Mouse (Mus musculus): ENCODE results near the gene Slc30a7. TPM values are rescaled to one million over a fixed set of nuclear protein-coding genes. Genes with fewer than 3 reads are reported as not detected.

Slc30a7 gene
- total and polyA plus RNA-seq, 3 experiments: 8.1 to 19.1 TPM; not detected in 1

- Histone ChIP-seq H3K79me2 (ENCODE audit: control insufficient read depth, insufficient read depth, low read length, poor library complexity) (peaks cover 15% of the 10 kb centered on the region), H3K27me3 (ENCODE audit: control insufficient read depth in 1 of 2, insufficient read depth in 2 of 2, low read length in 2 of 2) (no peaks in the 10 kb centered on the region), H3K9ac (ENCODE audit: control insufficient read depth, low read depth, low read length, poor library complexity, severe bottlenecking) (peak overlapping the region; percentile 71), H3K9me3 (replicated peaks; ENCODE audit: insufficient read depth, low read length) (no peaks in the 10 kb centered on the region), H3K36me3 (ENCODE audit: control insufficient read depth in 1 of 2, insufficient read depth in 2 of 2, low read length in 2 of 2) (peaks cover 4 to 12% of the 10 kb centered on the region in 2 experiments), H3K4me3 (ENCODE audit: control insufficient read depth in 1 of 2, insufficient read depth in 1 of 2, low read depth in 2 of 2, low read length in 2 of 2) (peak overlapping the region; percentile 67 to 94), H3K27ac (ENCODE audit: control insufficient read depth, low read depth, low read length) (peak overlapping the region; percentile 63), H3K4me1 (ENCODE audit: control insufficient read depth in 1 of 2, insufficient read depth in 2 of 2, low read length in 2 of 2) (no peaks in the 10 kb centered on the region; a peak in 1 of 4 replicates)
- TF ChIP-seq MXI1 (IDR thresholded peaks at IDR 0.05; ENCODE audit: low read depth, low read length): no peak
- no peak for TF ChIP-seq TAL1 (IDR thresholded peaks at IDR 0.05; ENCODE audit: low read length)
- no peak for TF ChIP-seq ZMIZ1 (IDR thresholded peaks at IDR 0.05; ENCODE audit: low read depth, low read length)
- TF ChIP-seq SMC3 (IDR thresholded peaks at IDR 0.05; ENCODE audit: low read depth, low read length): no peak
- TF ChIP-seq MAZ (IDR thresholded peaks at IDR 0.05; ENCODE audit: low read depth, low read length): peak; percentile 61; the same call in 1 of the 2 replicates
- TF ChIP-seq KAT2A (conservative IDR thresholded peaks at IDR 0.05; ENCODE audit: low read depth, low read length): no peak
- 0 out of 2 replicates have a peak, but pooled peaks have one; percentile 52 for TF ChIP-seq TBP (IDR thresholded peaks at IDR 0.05; ENCODE audit: low read depth, low read length)
- peak; percentile 16 to 23; a peak in 2 of 4 replicates for TF ChIP-seq POLR2A (IDR thresholded peaks at IDR 0.05; ENCODE audit: control insufficient read depth in 1 of 2, insufficient read depth in 1 of 2, low read depth in 1 of 2, low read length in 2 of 2, poor library complexity in 1 of 2)
- no peak for TF ChIP-seq JUND (IDR thresholded peaks at IDR 0.05; ENCODE audit: low read depth, low read length)
- peak in 1 of 2 experiments; percentile 58; a peak in 1 of 4 replicates for TF ChIP-seq USF2 (IDR thresholded peaks at IDR 0.05; ENCODE audit: borderline replicate concordance in 1 of 2, insufficient read depth in 1 of 2, low read depth in 1 of 2, low read length in 2 of 2)
- no peak; the same call in 1 of the 2 replicates for TF ChIP-seq SIN3A (IDR thresholded peaks at IDR 0.05; ENCODE audit: low read length)
- no peak for TF ChIP-seq CHD2 (IDR thresholded peaks at IDR 0.05; ENCODE audit: low read length)
- TF ChIP-seq GABPA (IDR thresholded peaks at IDR 0.05; ENCODE audit: low read depth, low read length): no peak
- peak; percentile 65; the same call in 1 of the 2 replicates for TF ChIP-seq ETS1 (IDR thresholded peaks at IDR 0.05; ENCODE audit: low read depth, low read length)
- no peak for TF ChIP-seq E2F4 (IDR thresholded peaks at IDR 0.05; ENCODE audit: borderline replicate concordance, low read depth, low read length)
- peak; percentile 71; the same call in 1 of the 2 replicates for TF ChIP-seq BHLHE40 (IDR thresholded peaks at IDR 0.05; ENCODE audit: borderline replicate concordance, low read depth, low read length)
- no peak for TF ChIP-seq ZC3H11A (IDR thresholded peaks at IDR 0.05; ENCODE audit: low read depth, low read length)
- TF ChIP-seq MYB (IDR thresholded peaks at IDR 0.05; ENCODE audit: low read depth, low read length): no peak
- no peak for TF ChIP-seq EP300 (IDR thresholded peaks at IDR 0.05; ENCODE audit: low read depth in 1 of 2, low read length in 2 of 2)
- TF ChIP-seq ZNF384 (IDR thresholded peaks at IDR 0.05; ENCODE audit: low read depth, low read length): no peak
- peak; percentile 80 for TF ChIP-seq HCFC1 (IDR thresholded peaks at IDR 0.05; ENCODE audit: low read depth, low read length)
- TF ChIP-seq MAX (IDR thresholded peaks at IDR 0.05; ENCODE audit: low read length): no peak
- no peak for TF ChIP-seq UBTF (IDR thresholded peaks at IDR 0.05; ENCODE audit: borderline replicate concordance, insufficient read depth, low read depth, low read length)
- TF ChIP-seq NELFE (IDR thresholded peaks at IDR 0.05; ENCODE audit: low read depth, low read length): no peak; the same call in 1 of the 2 replicates
- TF ChIP-seq ELF1 (IDR thresholded peaks at IDR 0.05; ENCODE audit: low read depth, low read length): peak; percentile 85
- TF ChIP-seq USF1 (IDR thresholded peaks at IDR 0.05; ENCODE audit: low read depth, low read length): peak; percentile 82
- TF ChIP-seq MYC (IDR thresholded peaks at IDR 0.05; ENCODE audit: low read depth, low read length): no peak
- no peak for TF ChIP-seq POLR2AphosphoS2 (IDR thresholded peaks at IDR 0.05; ENCODE audit: low read length)
- no peak for TF ChIP-seq NRF1 (IDR thresholded peaks at IDR 0.05; ENCODE audit: insufficient read depth, low read depth, low read length, poor library complexity, severe bottlenecking)
- no peak for TF ChIP-seq GATA1 (IDR thresholded peaks at IDR 0.05; ENCODE audit: low read depth, low read length)
- TF ChIP-seq RCOR1 (IDR thresholded peaks at IDR 0.05; ENCODE audit: low read depth, low read length): no peak
- DNase-seq (ENCODE audit: low read depth, low spot score): peak; percentile 86
These were observed 785 bp upstream of the Slc30a7 start for GRCm38 (mm10) chr3:116007941-116008440.

Data from MEL (cell line).